ENCODE assay signal across 10 mouse cellular contexts in the genomic region with DNA sequence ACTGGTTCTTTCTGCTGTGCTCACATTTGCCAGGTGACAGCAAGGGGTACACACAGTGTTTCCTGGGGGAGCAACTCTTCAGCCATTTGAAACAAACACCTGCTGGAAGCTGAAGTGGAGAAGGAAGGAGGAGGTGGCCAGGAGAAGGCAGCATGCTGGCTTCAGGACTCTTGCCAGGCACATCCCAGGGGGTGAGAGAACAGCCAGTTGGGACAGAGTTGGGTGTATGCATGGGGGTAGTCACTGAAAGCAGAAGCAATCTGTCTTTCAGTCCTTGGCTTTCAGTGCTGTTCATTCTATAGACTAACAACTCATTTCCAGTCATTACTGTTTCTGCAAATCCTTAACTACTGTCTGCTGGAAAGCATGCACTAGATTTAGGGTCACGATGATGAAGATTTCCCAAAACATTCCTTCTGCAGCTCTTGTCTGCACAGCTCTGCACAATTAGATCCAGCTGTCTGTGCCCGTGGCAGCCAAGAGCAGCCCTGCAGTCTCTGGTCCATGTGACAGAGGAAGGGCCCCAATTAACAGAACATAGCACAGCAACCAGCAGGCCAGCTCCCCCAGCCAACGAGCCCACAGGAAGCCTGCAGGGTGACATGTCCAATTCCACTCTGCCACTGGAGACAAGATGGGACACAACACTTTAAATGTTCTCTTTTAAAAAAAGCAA.
DNase-seq lines count a peak whose midpoint lies in the region; ATAC-seq and TF ChIP-seq lines count a peak whose summit lies in the region.
"Had no signal": no experiment of that assay in that cellular context is flagged by ENCODE, and none has a peak within 500 bp of the region (broad histone marks: within the 10 kb centered on the region; RNA-seq: fewer than 3 reads in every experiment).

No protein-coding gene starts in this region.

- peak; percentile 53 to 70 for DNase-seq in cerebellum, postnatal 10 days
- no peak for DNase-seq in lung, postnatal 0 days (ENCODE audit: low spot score)
- no peak for DNase-seq in lung, postnatal 25 days (ENCODE audit: low spot score)
- no peak for DNase-seq in retina, embryonic 14.5 days (ENCODE audit: low spot score)
- DNase-seq: liver, postnatal 0 days; thymus, postnatal 14 days had no signal

- TF ChIP-seq POLR2A in olfactory bulb, adult 2 months (IDR thresholded peaks at IDR 0.05; ENCODE audit: insufficient read depth, low read depth, low read length): no peak

- H3K4me3 ChIP-seq in intestine, embryonic 15.5 days (replicated peaks): no peak overlapping the region
- H3K4me3 ChIP-seq in intestine, postnatal 0 days (ENCODE audit: low read depth, low read length): no peak overlapping the region
- no peak overlapping the region for H3K4me3 ChIP-seq in lung, postnatal 0 days (ENCODE audit: low read depth, low read length)
- H3K4me3 ChIP-seq in olfactory bulb, adult 2 months (ENCODE audit: insufficient read depth, low read depth, low read length): no peak overlapping the region

- no peak overlapping the region for H3K9ac ChIP-seq in intestine, embryonic 15.5 days
- no peak overlapping the region for H3K9ac ChIP-seq in intestine, postnatal 0 days (ENCODE audit: low read depth, low read length)
- H3K9ac ChIP-seq in lung, postnatal 0 days (replicated peaks; ENCODE audit: low read depth): no peak overlapping the region
- H3K9ac ChIP-seq: liver, postnatal 0 days had no signal

- no peak for TF ChIP-seq CTCF in intestine, postnatal 0 days (IDR thresholded peaks at IDR 0.05; ENCODE audit: low read depth)
- no peak for TF ChIP-seq CTCF in lung, postnatal 0 days (IDR thresholded peaks at IDR 0.05)
- TF ChIP-seq CTCF in olfactory bulb, adult 2 months (IDR thresholded peaks at IDR 0.05; ENCODE audit: insufficient read depth, low read depth, low read length): no peak

- no peak for TF ChIP-seq EP300 in lung, postnatal 0 days (IDR thresholded peaks at IDR 0.05)

- H3K4me1 ChIP-seq in intestine, embryonic 15.5 days (replicated peaks): peaks cover 16% of the 10 kb centered on the region
- no peaks in the 10 kb centered on the region for H3K4me1 ChIP-seq in intestine, postnatal 0 days (replicated peaks; ENCODE audit: control insufficient read depth, insufficient read depth, low read length)
- no peaks in the 10 kb centered on the region; the same call in 1 of the 2 replicates for H3K4me1 ChIP-seq in lung, postnatal 0 days (ENCODE audit: insufficient read depth, low read depth, low read length)
- H3K4me1 ChIP-seq in olfactory bulb, adult 2 months (ENCODE audit: control insufficient read depth, insufficient read depth, low read length): peaks cover 32% of the 10 kb centered on the region

- H3K27me3 ChIP-seq in intestine, embryonic 15.5 days (replicated peaks): no peaks in the 10 kb centered on the region
- no peaks in the 10 kb centered on the region for H3K27me3 ChIP-seq in intestine, postnatal 0 days (replicated peaks; ENCODE audit: control insufficient read depth, insufficient read depth, low read length)
- H3K27me3 ChIP-seq in lung, postnatal 0 days (replicated peaks; ENCODE audit: insufficient read depth, low read length): no peaks in the 10 kb centered on the region

- H3K4me2 ChIP-seq in intestine, embryonic 15.5 days (replicated peaks): no peak overlapping the region
- no peak overlapping the region for H3K4me2 ChIP-seq in intestine, postnatal 0 days (replicated peaks; ENCODE audit: low read depth)
- no peak overlapping the region for H3K4me2 ChIP-seq in lung, postnatal 0 days (replicated peaks; ENCODE audit: low read depth, low read length)

- no peaks in the 10 kb centered on the region for H3K9me3 ChIP-seq in intestine, embryonic 15.5 days
- H3K9me3 ChIP-seq in intestine, postnatal 0 days (ENCODE audit: control insufficient read depth): no peaks in the 10 kb centered on the region
- no peaks in the 10 kb centered on the region for H3K9me3 ChIP-seq in lung, postnatal 0 days (ENCODE audit: low read length)

- 0 out of 2 replicates have a peak overlapping the region, but pooled peaks have one; percentile 8 for H3K27ac ChIP-seq in intestine, embryonic 15.5 days
- no peak overlapping the region for H3K27ac ChIP-seq in intestine, postnatal 0 days (ENCODE audit: low read depth, low read length)
- 0 out of 2 replicates have a peak overlapping the region, but pooled peaks have one; percentile 9 for H3K27ac ChIP-seq in lung, postnatal 0 days (ENCODE audit: low read length)
- H3K27ac ChIP-seq in olfactory bulb, adult 2 months (ENCODE audit: insufficient read depth, low read depth, low read length): peak overlapping the region; percentile 81

- 29% methylated on average over 3 of the region's 3 CpGs for WGBS in intestine, embryonic 15.5 days
- WGBS in intestine, postnatal 0 days: 56% methylated on average over 3 of the region's 3 CpGs
- WGBS in lung, postnatal 0 days: 60% methylated on average over 3 of the region's 3 CpGs
- WGBS in olfactory bulb, adult 2 months: 10% methylated on average over 3 of the region's 3 CpGs

- H3K36me3 ChIP-seq in intestine, embryonic 15.5 days: no peaks in the 10 kb centered on the region
- H3K36me3 ChIP-seq in intestine, postnatal 0 days (ENCODE audit: control insufficient read depth, insufficient read depth): no peaks in the 10 kb centered on the region
- H3K36me3 ChIP-seq in lung, postnatal 0 days (ENCODE audit: insufficient read depth, low read length): no peaks in the 10 kb centered on the region

- ATAC-seq in cerebellum, adult (ENCODE audit: insufficient number of reproducible peaks, low FRiP score, low TSS enrichment): no peak
- no peak for ATAC-seq in intestine, embryonic 15.5 days
- ATAC-seq in intestine, postnatal 0 days: no peak
- peak; percentile 35; the same call in 1 of the 2 replicates for ATAC-seq in lung, postnatal 0 days
- ATAC-seq: liver, postnatal 0 days had no signal

Comparison
In these comparisons a context has a peak if more than half of its experiments do, and no peak if none do; other contexts are left out.
1. DNase-seq: peak in cerebellum, postnatal 10 days (2 of 2); none in lung, postnatal 0 days (single experiment), lung, postnatal 25 days (single experiment) and retina, embryonic 14.5 days (single experiment).